Mouse (Mus musculus): ENCODE data around the gene Tulp3. TPM values are rescaled to one million over a fixed set of nuclear protein-coding genes. Genes with fewer than 3 reads are reported as not detected.

Gene Tulp3
- polyA plus RNA-seq, 1 experiment from 2014 or later: 18.9 TPM

DNA sequence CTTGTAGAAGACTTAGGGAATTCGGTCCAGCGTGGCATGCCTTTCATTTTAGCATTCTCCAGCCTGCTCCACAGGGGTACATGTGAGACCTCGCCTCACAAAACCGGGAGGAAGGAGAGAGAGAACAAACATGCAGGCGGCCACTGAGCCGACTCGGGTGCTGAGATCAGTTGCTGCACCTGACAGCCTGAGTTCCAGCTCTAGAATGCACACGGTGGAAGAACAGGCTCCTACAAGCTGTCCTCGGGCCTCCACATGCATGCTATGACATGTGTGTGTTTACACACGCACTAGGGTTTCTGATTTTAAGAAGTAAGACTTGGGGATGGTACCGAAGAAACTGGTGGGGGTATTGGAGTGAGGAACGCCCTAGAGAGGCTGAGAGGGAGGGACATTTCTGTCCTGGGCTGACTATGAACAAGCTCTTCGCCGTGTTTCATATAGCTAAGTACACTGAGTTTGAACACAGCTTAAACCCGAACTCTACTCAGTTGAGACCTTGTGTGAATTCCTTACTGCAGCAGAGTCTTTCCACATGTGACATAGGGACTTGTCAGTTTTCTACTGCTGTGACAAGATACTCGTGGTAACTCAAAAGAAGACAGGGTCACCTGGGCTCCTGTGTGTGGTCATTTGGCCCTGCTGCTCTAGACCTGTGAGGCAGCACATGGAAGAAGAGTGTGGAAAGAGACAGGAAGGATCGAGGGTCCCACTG is 20.9 kb upstream of the Tulp3 start:
- 91% methylated on average over 17 of the region's 17 CpGs for WGBS
- ATAC-seq (ENCODE audit: low FRiP score, low read depth): no peak
- H3K4me3 ChIP-seq: no peak overlapping the region

DNA sequence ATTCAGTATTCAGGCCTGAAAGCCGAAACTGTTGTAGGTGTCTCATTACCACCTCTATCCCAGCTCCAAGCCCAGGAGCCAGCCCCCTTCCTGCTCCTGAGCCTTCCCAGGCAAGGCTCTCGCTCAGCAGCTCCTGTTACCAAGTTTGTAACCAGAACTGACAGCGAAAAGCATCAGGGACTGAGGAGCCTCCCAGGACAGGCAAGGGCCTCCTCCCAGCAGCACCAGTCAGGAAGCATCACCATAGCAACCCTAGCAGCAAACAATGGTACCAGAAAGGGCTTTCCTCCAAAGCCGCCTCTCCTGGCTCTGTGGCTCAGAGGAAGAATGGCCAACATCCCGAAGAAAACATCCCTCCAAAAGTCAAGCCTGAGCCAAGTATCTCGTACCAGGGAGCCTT is 19.5 kb upstream of the Tulp3 start, which contains the start of the genes Tex52 and Gm44596:
Tex52 (plus strand) TSS at position 265 of the 400 bp plus-strand sequence.
Gm44596 (plus strand) TSS at position 312 of the 400 bp plus-strand sequence.
- ATAC-seq (ENCODE audit: low FRiP score, low read depth): 0 out of 2 replicates have a peak, but pooled peaks have one; percentile 58
- Histone ChIP-seq H3K36me3 (peaks cover 52% of the 10 kb centered on the region), H3K27me3 (replicated peaks) (no peaks in the 10 kb centered on the region), H3K4me1 (peaks cover 10% of the 10 kb centered on the region; the same call in 1 of the 2 replicates), H3K4me3 (no peak within 1 kb of the TSS), H3K4me2 (replicated peaks) (no peak within 1 kb of the TSS), H3K27ac (no peak within 1 kb of the TSS), H3K9ac (no peak within 1 kb of the TSS), H3K9me3 (no peaks in the 10 kb centered on the region)
- 34% methylated on average over 6 of the region's 6 CpGs for WGBS

More for the DNA sequence above, 20.9 kb upstream of the Tulp3 start:
- Histone ChIP-seq H3K4me2 (replicated peaks) (no peak overlapping the region), H3K36me3 (peaks cover 39% of the 10 kb centered on the region), H3K27ac (no peak overlapping the region), H3K4me1 (peaks cover 10% of the 10 kb centered on the region; the same call in 1 of the 2 replicates), H3K9me3 (no peaks in the 10 kb centered on the region), H3K27me3 (replicated peaks) (no peaks in the 10 kb centered on the region), H3K9ac (no peak overlapping the region)

DNA sequence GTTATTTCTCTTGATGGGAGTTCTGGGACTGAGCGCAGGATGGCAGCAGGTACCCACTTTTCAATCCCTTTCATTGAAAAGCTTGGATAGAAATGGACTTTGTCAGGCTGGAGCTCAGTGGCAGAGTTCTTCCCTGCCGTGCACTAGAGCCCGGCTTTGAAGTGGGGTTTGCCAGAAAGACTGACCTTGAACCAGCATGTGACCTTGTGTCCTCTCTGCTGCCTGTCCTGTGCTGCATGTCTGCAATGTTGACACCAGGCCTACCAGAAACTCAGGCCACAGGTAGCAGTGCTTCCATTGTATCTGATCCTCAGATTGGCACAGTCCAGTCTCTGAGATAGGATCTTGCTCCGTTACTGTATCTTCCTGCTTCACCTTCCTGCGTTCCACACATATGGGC is 14.4 kb upstream of the Tulp3 start:
- Histone ChIP-seq H3K4me1 (peaks cover 8% of the 10 kb centered on the region; the same call in 1 of the 2 replicates), H3K9ac (no peak overlapping the region), H3K9me3 (no peaks in the 10 kb centered on the region), H3K4me2 (replicated peaks) (no peak overlapping the region), H3K4me3 (no peak overlapping the region), H3K36me3 (peaks cover 84% of the 10 kb centered on the region), H3K27me3 (replicated peaks) (no peaks in the 10 kb centered on the region), H3K27ac (no peak overlapping the region)
- WGBS: 92% methylated on average over 5 of the region's 5 CpGs
- ATAC-seq (ENCODE audit: low FRiP score, low read depth): no peak

DNA sequence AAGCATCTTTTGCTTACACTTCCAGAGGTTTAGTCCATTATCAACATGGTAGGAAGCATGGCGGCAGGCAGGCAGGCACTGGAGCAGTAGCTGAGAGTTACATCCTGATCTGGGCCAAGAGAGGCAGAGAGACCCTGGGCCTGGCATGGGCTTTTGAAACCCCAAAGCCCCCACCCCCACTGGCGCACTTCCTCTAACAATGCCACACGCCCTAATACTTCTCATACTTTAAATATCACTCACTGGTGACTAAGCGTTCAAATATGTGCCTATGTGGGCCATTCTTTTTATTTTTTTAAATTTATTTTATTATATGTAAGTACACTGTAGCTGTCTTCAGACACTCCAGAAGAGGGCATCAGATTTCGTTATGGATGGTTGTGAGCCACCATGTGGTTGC is 10.8 kb upstream of the Tulp3 start:
- H3K36me3 ChIP-seq: peaks cover 48% of the 10 kb centered on the region
- H3K9ac ChIP-seq: no peak overlapping the region
- no peaks in the 10 kb centered on the region for H3K9me3 ChIP-seq
- no peak for ATAC-seq (ENCODE audit: low FRiP score, low read depth)
- H3K27ac ChIP-seq: no peak overlapping the region
- no peak overlapping the region for H3K4me2 ChIP-seq (replicated peaks)
- H3K4me1 ChIP-seq: peaks cover 10% of the 10 kb centered on the region
- WGBS: 96% methylated on average over 5 of the region's 5 CpGs
- no peak overlapping the region for H3K4me3 ChIP-seq
- H3K27me3 ChIP-seq (replicated peaks): no peaks in the 10 kb centered on the region

DNA sequence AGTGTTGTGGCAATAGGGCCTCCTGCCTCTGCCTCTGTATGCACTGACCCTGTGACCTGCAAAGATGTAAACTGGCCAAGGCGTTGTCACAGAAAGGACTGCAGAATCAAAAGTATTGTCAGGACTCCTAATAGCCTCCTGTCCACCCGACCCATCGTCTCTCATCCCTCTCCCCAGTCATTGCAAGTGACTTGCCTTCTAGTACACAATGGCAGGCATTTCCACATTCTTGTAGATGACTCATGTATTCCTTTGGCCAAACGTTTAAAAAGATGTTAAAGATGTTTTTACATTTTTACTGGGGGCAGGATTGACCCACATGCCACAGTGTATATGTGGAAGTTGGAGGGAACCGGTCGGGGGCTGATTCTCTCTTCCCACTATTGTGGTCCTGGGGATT is 9.1 kb upstream of the Tulp3 start:
- no peak overlapping the region for H3K27ac ChIP-seq
- no peak overlapping the region for H3K9ac ChIP-seq
- H3K4me1 ChIP-seq: peaks cover 19% of the 10 kb centered on the region
- H3K36me3 ChIP-seq: peaks cover 30% of the 10 kb centered on the region
- H3K4me2 ChIP-seq (replicated peaks): peak overlapping the region; percentile 19; the same call in 1 of the 2 replicates
- 76% methylated on average over 6 of the region's 6 CpGs for WGBS
- no peaks in the 10 kb centered on the region for H3K27me3 ChIP-seq (replicated peaks)
- ATAC-seq (ENCODE audit: low FRiP score, low read depth): no peak
- H3K4me3 ChIP-seq: no peak overlapping the region
- no peaks in the 10 kb centered on the region for H3K9me3 ChIP-seq

DNA sequence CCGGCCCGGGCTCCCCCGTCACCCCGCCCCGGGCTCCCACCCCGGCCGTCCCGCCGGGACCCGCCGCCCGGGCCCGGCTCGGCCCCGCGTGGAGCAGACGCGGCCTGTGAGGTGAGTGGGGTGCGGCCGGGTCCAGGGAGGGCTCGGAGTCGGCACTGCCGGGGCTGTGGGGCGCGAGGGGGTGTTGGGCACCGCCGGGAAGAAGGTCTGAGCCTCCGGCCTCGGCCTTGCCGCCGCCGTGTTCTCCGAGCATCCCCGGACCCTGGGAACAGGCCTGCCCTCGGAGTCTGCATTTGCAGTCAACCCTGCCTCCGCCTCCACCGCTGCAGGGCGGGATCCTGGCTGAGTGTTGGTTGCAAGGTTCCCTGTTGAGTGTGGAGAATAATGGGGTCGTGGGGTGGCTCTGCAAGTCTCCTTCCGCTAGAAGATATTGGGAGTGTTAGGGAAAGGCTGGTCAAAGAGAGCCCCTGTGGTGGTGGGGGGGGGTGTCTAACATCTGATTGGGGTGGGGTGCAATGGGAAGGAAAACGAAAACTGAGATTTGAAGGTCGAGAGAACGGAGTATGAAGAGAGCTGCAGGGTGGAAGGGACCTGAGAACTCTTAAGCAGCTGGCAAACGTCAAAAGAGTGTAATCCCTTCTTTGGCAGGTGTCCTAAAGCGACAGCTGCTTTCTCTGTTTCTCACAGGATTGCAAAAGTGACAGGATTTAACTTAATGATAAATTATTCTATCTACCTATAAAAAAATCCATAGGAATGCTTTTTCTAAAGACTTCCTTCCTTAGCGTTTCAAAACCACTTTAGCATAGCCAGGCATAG is 7.6 kb upstream of the Tulp3 start:
- Histone ChIP-seq H3K4me1 (peaks cover 19% of the 10 kb centered on the region), H3K9ac (peak overlapping the region; percentile 87), H3K27ac (peak overlapping the region; percentile 88), H3K36me3 (peaks cover 29% of the 10 kb centered on the region), H3K27me3 (replicated peaks) (no peaks in the 10 kb centered on the region), H3K9me3 (no peaks in the 10 kb centered on the region), H3K4me2 (replicated peaks) (peak overlapping the region; percentile 97), H3K4me3 (peak overlapping the region; percentile 84)
- 1% methylated on average over 46 of the region's 46 CpGs for WGBS
- ATAC-seq (ENCODE audit: low FRiP score, low read depth): peak; percentile 70

DNA sequence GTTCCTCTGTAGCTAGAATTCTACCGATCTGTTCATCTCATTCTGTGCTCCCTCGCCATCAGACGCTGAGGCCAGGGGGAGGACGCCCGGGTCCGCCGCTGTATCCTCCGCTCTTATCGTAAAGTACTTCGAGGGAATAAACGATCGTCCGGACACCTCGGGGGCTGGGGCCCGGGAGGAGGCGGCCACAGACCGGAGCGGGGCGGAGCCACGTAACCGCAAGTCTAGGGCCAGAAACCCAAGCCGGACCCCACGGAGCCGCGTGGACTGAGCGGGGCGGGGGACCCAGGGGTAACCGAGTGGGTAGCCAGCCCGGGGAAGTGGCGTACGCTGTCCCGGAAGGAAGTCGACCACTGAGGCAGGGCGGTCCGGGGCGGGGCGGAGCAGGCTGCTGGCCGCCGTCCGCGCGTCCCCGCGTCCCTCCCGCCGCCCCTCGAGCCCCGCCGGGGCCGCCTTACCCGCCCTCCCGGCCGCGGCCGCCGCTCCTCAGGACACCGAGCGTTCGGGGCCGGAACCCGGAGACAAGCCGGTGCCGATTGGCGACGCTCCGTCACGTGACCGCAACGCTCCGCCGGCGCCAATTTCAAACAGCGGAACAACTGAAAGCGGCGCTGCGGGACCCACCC is 6.8 kb upstream of the Tulp3 start, which contains the start of the genes Rhno1 and Foxm1:
Rhno1 (minus strand) TSS at position 531 of the 626 bp plus-strand sequence.
Foxm1 (plus strand) TSS at position 587 of the 626 bp plus-strand sequence.
- Histone ChIP-seq H3K4me2 (replicated peaks) (peak within 1 kb of the TSS; percentile 97), H3K36me3 (peaks cover 30% of the 10 kb centered on the region), H3K27me3 (replicated peaks) (no peaks in the 10 kb centered on the region), H3K4me3 (peak within 1 kb of the TSS; percentile 84), H3K9ac (peak within 1 kb of the TSS; percentile 87), H3K27ac (peak within 1 kb of the TSS; percentile 88), H3K9me3 (no peaks in the 10 kb centered on the region), H3K4me1 (peaks cover 19% of the 10 kb centered on the region)
- WGBS: under 1% methylated on average over 75 of the region's 76 CpGs
- peak; percentile 88 for ATAC-seq (ENCODE audit: low FRiP score, low read depth)

DNA sequence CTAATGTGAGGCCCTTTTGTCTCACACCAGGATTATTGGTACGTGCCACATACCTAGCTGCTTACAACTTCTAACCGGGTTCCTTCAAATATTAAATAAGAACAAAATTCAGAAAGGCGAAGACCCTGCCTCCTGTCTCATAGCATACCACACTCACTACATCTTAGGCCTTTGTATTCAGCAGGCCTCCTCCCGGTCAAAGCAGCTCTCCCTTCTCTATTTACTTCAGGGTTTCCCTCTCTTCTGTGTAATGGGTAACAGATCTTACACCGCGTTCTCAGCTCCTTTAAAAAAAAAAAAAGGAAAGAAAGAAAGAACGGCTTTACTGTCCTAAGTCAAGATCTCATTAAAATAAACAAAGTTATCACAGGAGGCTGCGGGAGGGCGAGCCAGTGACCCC is 6.2 kb upstream of the Tulp3 start:
- Histone ChIP-seq H3K27me3 (replicated peaks) (no peaks in the 10 kb centered on the region), H3K4me2 (replicated peaks) (peak overlapping the region; percentile 97), H3K9ac (peak overlapping the region; percentile 87), H3K36me3 (peaks cover 31% of the 10 kb centered on the region), H3K4me1 (peaks cover 19% of the 10 kb centered on the region), H3K27ac (peak overlapping the region; percentile 88), H3K9me3 (no peaks in the 10 kb centered on the region), H3K4me3 (peak overlapping the region; percentile 84)
- 18% methylated on average over 9 of the region's 9 CpGs for WGBS
- no peak for ATAC-seq (ENCODE audit: low FRiP score, low read depth)

DNA sequence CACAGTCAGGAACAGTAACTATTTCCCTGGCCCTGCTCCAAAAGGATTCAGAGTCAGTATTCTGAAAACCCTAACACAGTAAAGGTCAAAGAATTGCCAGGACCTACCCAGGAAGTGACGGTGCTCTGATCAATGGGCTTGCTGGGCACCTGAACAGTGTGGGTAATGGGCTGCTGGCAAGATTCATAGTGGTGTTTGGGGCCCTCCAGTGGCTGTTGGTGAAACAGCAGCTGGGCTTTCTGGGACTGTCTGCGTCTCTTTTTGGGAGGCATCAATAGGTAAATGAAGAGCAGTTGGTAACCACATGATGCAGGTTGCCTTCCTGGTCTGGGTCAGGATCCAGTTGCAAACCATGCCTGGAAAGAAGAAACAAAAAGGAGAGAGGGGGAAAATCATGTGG is 3.3 kb upstream of the Tulp3 start:
- no peak overlapping the region for H3K4me2 ChIP-seq (replicated peaks)
- no peaks in the 10 kb centered on the region for H3K27me3 ChIP-seq (replicated peaks)
- WGBS: 19% methylated on average over 2 of the region's 2 CpGs
- no peak overlapping the region for H3K27ac ChIP-seq
- ATAC-seq (ENCODE audit: low FRiP score, low read depth): no peak
- no peak overlapping the region for H3K4me3 ChIP-seq
- H3K36me3 ChIP-seq: peaks cover 24% of the 10 kb centered on the region
- peaks cover 29% of the 10 kb centered on the region for H3K4me1 ChIP-seq
- no peaks in the 10 kb centered on the region for H3K9me3 ChIP-seq
- no peak overlapping the region for H3K9ac ChIP-seq

DNA sequence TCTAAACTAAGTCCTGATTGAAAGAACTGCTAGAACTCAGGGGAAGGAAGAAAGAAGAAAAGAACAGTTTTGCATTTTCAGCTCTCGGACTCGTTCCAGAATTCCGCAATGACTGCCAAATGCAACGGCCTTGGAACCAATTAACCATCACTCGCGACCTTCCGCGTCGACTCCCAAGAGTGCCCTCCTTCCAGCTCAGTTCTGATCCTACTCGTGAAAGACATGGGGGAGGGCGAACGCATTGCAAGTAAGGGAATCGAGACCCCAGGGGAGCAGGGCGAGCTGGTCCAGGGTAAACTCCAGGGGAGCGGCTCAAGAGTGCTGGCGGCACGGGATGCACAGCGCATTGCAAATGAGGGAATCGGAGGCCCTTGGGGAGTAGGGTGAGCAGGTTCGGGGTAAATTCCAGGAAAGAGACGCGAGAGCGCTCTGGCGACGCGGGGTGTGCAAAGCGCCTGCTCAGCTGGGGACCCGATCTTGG is 410 bp downstream of the Tulp3 start:
- H3K4me3 ChIP-seq: peak overlapping the region; percentile 83
- H3K36me3 ChIP-seq: peaks cover 32% of the 10 kb centered on the region
- no peaks in the 10 kb centered on the region for H3K27me3 ChIP-seq (replicated peaks)
- under 1% methylated on average over 28 of the region's 28 CpGs for WGBS
- peak overlapping the region; percentile 66 for H3K27ac ChIP-seq
- ATAC-seq (ENCODE audit: low FRiP score, low read depth): peak; percentile 66
- H3K4me1 ChIP-seq: peaks cover 10% of the 10 kb centered on the region
- peak overlapping the region; percentile 74 for H3K4me2 ChIP-seq (replicated peaks)
- H3K9ac ChIP-seq: peak overlapping the region; percentile 83
- H3K9me3 ChIP-seq: no peaks in the 10 kb centered on the region

DNA sequence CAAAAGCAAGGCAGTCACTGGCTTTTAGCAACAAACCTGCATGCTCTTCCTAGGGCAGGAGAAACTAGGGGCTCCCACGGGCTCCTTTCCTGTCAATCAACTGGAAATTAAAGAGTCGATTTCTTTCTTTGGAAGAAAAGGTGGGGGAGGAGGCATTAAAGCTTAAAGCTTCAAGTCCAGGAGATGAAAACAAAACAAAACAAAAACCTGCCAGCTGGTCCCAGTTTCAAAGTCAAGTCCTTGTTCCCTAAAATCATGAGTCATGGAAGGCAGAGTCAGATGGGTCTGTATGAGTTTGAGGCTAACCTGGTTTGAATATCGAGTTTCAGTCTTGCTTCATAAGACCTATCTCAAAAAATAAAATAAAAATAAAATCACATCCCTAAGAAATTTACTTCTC is 1.5 kb downstream of the Tulp3 start:
- H3K4me1 ChIP-seq: peaks cover 10% of the 10 kb centered on the region
- H3K9me3 ChIP-seq: no peaks in the 10 kb centered on the region
- no peak overlapping the region for H3K9ac ChIP-seq
- no peaks in the 10 kb centered on the region for H3K27me3 ChIP-seq (replicated peaks)
- peaks cover 32% of the 10 kb centered on the region for H3K36me3 ChIP-seq
- WGBS: 72% methylated on average over 3 of the region's 3 CpGs
- H3K4me2 ChIP-seq (replicated peaks): peak overlapping the region; percentile 74; the same call in 1 of the 2 replicates
- H3K4me3 ChIP-seq: no peak overlapping the region
- no peak for ATAC-seq (ENCODE audit: low FRiP score, low read depth)
- H3K27ac ChIP-seq: no peak overlapping the region

Data from neural tube, embryonic 12.5 days (tissue).